Mouse (Mus musculus) midbrain, embryonic 16.5 days (tissue): ENCODE measurements at regions not wholly inside any gene's neighbourhood (a gene's known extent, or its start where the extent isn't known, plus 50 kb on each side); places are given as distances from the start of the nearest gene placed in this dataset.
"Not testable (repeated sequence)": the region's sequence is repeated elsewhere in the genome, so short reads cannot be mapped to it uniquely, and the experiment has no call there.

Experiments
- ATAC-seq: fragments of 200-750 bp; cut with Nextera tagmentation; 2 replicates; pipeline ENCODE4 v1.8.0; 2017; ENCODE audit warnings: moderate TSS enrichment
- H3K27ac ChIP-seq: fragments of 300-500 bp; sonication (generic); 2 replicates; pipeline ENCODE4 v1.5.1; 2014; ENCODE audit warnings: mild to moderate bottlenecking, low read length, mixed read lengths
- H3K27me3 ChIP-seq: fragments of 300-500 bp; sonication (generic); 2 replicates; pipeline ENCODE4 v1.6.1; 2014; ENCODE audit warnings: low read depth, low read length, mixed read lengths; ENCODE audit not compliant: control insufficient read depth, insufficient read depth
- H3K36me3 ChIP-seq: fragments of 300-500 bp; sonication (generic); 2 replicates; pipeline ENCODE4 v1.6.1; 2014; ENCODE audit warnings: mild to moderate bottlenecking, low read length, moderate library complexity, mixed read lengths; ENCODE audit not compliant: control insufficient read depth, insufficient read depth
- H3K4me1 ChIP-seq: fragments of 300-500 bp; sonication (generic); 2 replicates; pipeline ENCODE4 v1.6.1; 2014; ENCODE audit warnings: mild to moderate bottlenecking, low read length, mixed read lengths; ENCODE audit not compliant: control insufficient read depth, insufficient read depth
- H3K4me2 ChIP-seq: fragments of 300-500 bp; sonication (generic); 2 replicates; pipeline ENCODE4 v1.6.1; 2014; ENCODE audit warnings: mild to moderate bottlenecking, low read length, mixed read lengths
- H3K4me3 ChIP-seq: fragments of 300-500 bp; sonication (generic); 2 replicates; pipeline ENCODE4 v1.5.1; 2014; ENCODE audit warnings: low read depth, mild to moderate bottlenecking, low read length, moderate library complexity, mixed read lengths
- H3K9ac ChIP-seq: fragments of 300-500 bp; sonication (generic); 2 replicates; pipeline ENCODE4 v1.6.1; 2014; ENCODE audit warnings: low read depth, low read length, mixed read lengths
- H3K9me3 ChIP-seq: fragments of 300-500 bp; sonication (generic); replicated peaks from 2 replicates; pipeline ENCODE4 v1.6.1; 2014; ENCODE audit warnings: mild to moderate bottlenecking, low read length, mixed read lengths; ENCODE audit not compliant: control insufficient read depth, poor library complexity, severe bottlenecking
- WGBS: fragments of 180-500 bp; shearing (Covaris S2); extraction: QIAGEN DNeasy Blood & Tissue Kit; methylation state at CpG from one replicate; pipeline ENCODE4 v1.1.7; 2014; 5-methylcytosine and 5-hydroxymethylcytosine counted together

- Histone ChIP-seq H3K36me3 (no peaks in the 10 kb centered on the region), H3K4me2 (no peak overlapping the region), H3K9me3 (no peaks in the 10 kb centered on the region), H3K4me1 (no peaks in the 10 kb centered on the region), H3K4me3 (no peak overlapping the region), H3K9ac (no peak overlapping the region), H3K27ac (no peak overlapping the region), H3K27me3 (no peaks in the 10 kb centered on the region)
- WGBS = 96% methylated on average over 7 of the region's 7 CpGs
- no peak for ATAC-seq
These were observed 79.8 kb downstream of the Btg1 start for GRCm38 (mm10) chr10:96696571-96696970.

- 88% methylated on average over 3 of the region's 3 CpGs for WGBS
- Histone ChIP-seq H3K4me3 (no peak overlapping the region), H3K4me1 (no peaks in the 10 kb centered on the region), H3K36me3 (no peaks in the 10 kb centered on the region), H3K27me3 (no peaks in the 10 kb centered on the region), H3K9ac (no peak overlapping the region), H3K27ac (no peak overlapping the region), H3K4me2 (no peak overlapping the region), H3K9me3 (no peaks in the 10 kb centered on the region)
- ATAC-seq = no peak
These were observed 81.0 kb downstream of the Btg1 start for GRCm38 (mm10) chr10:96697781-96698180.

GRCm38 (mm10) chr10:96706656-96707055 lies 89.8 kb downstream of the Btg1 start:
- H3K36me3 ChIP-seq = no peaks in the 10 kb centered on the region
- no peak overlapping the region for H3K4me2 ChIP-seq
- H3K4me3 ChIP-seq = no peak overlapping the region
- H3K9ac ChIP-seq = no peak overlapping the region
- no peak for ATAC-seq
- H3K27me3 ChIP-seq = no peaks in the 10 kb centered on the region
- no peak overlapping the region for H3K27ac ChIP-seq
- H3K9me3 ChIP-seq = no peaks in the 10 kb centered on the region
- 88% methylated on average over 4 of the region's 4 CpGs for WGBS
- H3K4me1 ChIP-seq = no peaks in the 10 kb centered on the region

DNA sequence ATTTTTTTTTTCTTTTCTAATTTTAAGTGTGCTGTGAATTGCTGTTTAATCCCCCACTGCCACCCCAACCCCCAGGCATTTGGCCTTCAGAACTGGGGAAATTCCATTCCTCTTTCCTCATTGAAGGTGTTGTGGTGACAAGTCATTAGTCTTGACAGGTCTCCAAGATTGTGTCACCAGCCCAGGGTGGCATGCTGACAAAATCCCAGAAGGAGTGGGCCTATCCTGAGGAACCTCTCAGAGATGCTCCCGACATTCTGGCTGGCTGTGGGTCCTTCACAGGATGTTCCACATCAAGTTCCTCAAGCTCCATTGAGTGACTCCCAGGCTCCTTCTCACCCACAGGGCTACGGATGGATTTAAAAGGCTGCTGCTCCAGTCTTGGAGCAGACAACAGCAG lies 91.7 kb downstream of the Btg1 start:
- Histone ChIP-seq H3K27ac (no peak overlapping the region), H3K27me3 (no peaks in the 10 kb centered on the region), H3K4me2 (no peak overlapping the region), H3K36me3 (no peaks in the 10 kb centered on the region), H3K4me3 (no peak overlapping the region), H3K9ac (no peak overlapping the region), H3K9me3 (no peaks in the 10 kb centered on the region), H3K4me1 (no peaks in the 10 kb centered on the region)
- no peak for ATAC-seq
- WGBS = 87% methylated on average over 2 of the region's 2 CpGs

- H3K36me3 ChIP-seq = no peaks in the 10 kb centered on the region
- WGBS = 90% methylated on average over 13 of the region's 13 CpGs
- ATAC-seq = no peak
- H3K27me3 ChIP-seq = no peaks in the 10 kb centered on the region
- no peak overlapping the region for H3K4me2 ChIP-seq
- no peak overlapping the region for H3K27ac ChIP-seq
- H3K9me3 ChIP-seq = no peaks in the 10 kb centered on the region
- H3K4me3 ChIP-seq = no peak overlapping the region
- no peaks in the 10 kb centered on the region for H3K4me1 ChIP-seq
- H3K9ac ChIP-seq = no peak overlapping the region
These were observed 93.0 kb downstream of the Btg1 start for GRCm38 (mm10) chr10:96709698-96710356.

DNA sequence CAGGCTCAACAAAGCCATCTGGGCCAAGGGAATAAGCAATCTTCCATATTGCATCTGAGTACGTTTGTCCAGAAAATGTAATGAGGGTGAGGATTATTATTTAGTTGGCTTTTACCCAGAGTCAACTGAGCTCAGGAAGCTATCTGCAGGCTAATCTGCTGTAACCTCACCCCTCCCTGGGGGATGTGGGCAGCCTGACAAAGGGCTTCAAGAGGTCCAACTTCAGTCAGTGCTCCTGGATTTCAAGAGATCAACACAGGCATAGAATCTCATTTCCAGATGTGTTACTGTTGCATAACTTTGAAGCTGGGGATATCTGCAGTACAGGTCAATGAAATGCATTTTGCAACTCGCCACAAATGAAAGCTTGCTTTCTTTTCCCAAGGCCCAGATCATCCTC lies 95.2 kb downstream of the Btg1 start:
- H3K9ac ChIP-seq = no peak overlapping the region
- ATAC-seq = no peak
- H3K4me2 ChIP-seq = no peak overlapping the region
- H3K36me3 ChIP-seq = no peaks in the 10 kb centered on the region
- H3K27me3 ChIP-seq = no peaks in the 10 kb centered on the region
- no peak overlapping the region for H3K4me3 ChIP-seq
- no peaks in the 10 kb centered on the region for H3K4me1 ChIP-seq
- no peak overlapping the region for H3K27ac ChIP-seq
- 66% methylated on average over 2 of the region's 2 CpGs for WGBS
- H3K9me3 ChIP-seq = no peaks in the 10 kb centered on the region

DNA sequence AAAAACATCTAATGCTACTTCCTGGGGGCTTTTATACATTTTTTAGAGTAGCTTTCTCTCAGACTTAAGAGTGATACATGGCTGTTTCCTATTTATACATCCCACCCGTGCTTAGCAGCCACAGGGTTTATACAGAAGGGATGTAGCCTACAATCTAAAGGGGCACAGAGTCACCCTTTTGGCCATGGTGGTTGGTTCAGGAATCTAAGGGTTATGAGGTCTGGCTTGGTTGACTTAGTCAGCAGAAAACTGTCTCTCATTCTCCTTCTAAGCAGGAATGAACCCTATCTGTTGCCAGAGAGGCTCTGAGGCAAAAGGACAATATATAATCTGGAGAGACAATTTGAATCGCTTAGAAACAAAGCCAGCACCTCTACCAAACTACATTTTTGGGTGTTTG lies 97.9 kb downstream of the Btg1 start:
- WGBS = 78% methylated on average over 2 of the region's 2 CpGs
- H3K27ac ChIP-seq = no peak overlapping the region

GRCm38 (mm10) chr10:96717281-96717680 lies 100.5 kb downstream of the Btg1 start:
- WGBS = 31% methylated on average over 7 of the region's 7 CpGs
- H3K27ac ChIP-seq = no peak overlapping the region
- peaks cover 3% of the 10 kb centered on the region for H3K4me1 ChIP-seq
- no peak overlapping the region for H3K4me2 ChIP-seq
- peak; percentile 34; the same call in 1 of the 2 replicates for ATAC-seq
- H3K9me3 ChIP-seq = no peaks in the 10 kb centered on the region
- H3K9ac ChIP-seq = no peak overlapping the region
- no peak overlapping the region for H3K4me3 ChIP-seq
- no peaks in the 10 kb centered on the region for H3K27me3 ChIP-seq
- no peaks in the 10 kb centered on the region for H3K36me3 ChIP-seq

More for the DNA sequence above, 97.9 kb downstream of the Btg1 start:
- Histone ChIP-seq H3K4me3 (no peak overlapping the region), H3K4me1 (no peaks in the 10 kb centered on the region), H3K9ac (no peak overlapping the region), H3K4me2 (no peak overlapping the region), H3K27me3 (no peaks in the 10 kb centered on the region), H3K36me3 (no peaks in the 10 kb centered on the region), H3K9me3 (no peaks in the 10 kb centered on the region)
- no peak for ATAC-seq

DNA sequence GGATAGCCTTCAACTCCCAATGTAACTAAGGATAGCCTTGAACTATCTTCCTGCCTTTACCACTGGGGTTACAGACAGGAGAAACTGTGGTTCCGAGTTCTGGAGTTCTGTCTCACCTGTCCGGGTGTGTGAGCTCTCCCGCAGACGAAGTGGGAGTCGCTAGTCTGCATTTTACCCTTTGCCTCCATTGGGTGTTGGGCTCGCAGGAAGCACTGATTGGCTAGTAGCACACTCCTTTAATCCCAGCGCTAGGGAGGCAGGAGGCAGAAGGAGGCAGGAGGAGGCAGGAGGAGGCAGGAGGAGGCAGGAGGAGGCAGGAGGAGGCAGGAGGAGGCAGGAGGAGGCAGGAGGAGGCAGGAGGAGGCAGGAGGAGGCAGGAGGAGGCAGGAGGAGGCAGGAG lies 101.9 kb downstream of the Btg1 start:
- not testable (repeated sequence) for H3K27me3 ChIP-seq, H3K36me3 ChIP-seq, H3K4me1 ChIP-seq, H3K9me3 ChIP-seq, H3K4me2 ChIP-seq, H3K4me3 ChIP-seq, ATAC-seq, H3K27ac ChIP-seq, H3K9ac ChIP-seq
- WGBS = 95% methylated on average over 7 of the region's 7 CpGs
